Mouse (Mus musculus): ENCODE results near the gene Olfr1512. TPM values are rescaled to one million over a fixed set of nuclear protein-coding genes. Genes with fewer than 3 reads are reported as not detected.
"Not testable (repeated sequence)": the region's sequence is repeated elsewhere in the genome, so short reads cannot be mapped to it uniquely, and the experiment has no call there.

Olfr1512 gene
- not detected in 2 replicates for polyA plus RNA-seq (2012; ENCODE audit: insufficient read depth, low replicate concordance)

- Histone ChIP-seq H3K4me1 (no peaks in the 10 kb centered on the region), H3K27me3 (replicated peaks) (no peaks in the 10 kb centered on the region), H3K4me3 (replicated peaks) (no peak within 1 kb of the TSS), H3K9me3 (no peaks in the 10 kb centered on the region), H3K36me3 (replicated peaks; ENCODE audit: low read length) (no peaks in the 10 kb centered on the region)
- TF ChIP-seq FLI1 (IDR thresholded peaks at IDR 0.05; ENCODE audit: low read length) (no peak), GATA1 (IDR thresholded peaks at IDR 0.05; ENCODE audit: borderline replicate concordance, low read length) (no peak)
These were observed at the start of gene Olfr1512 for GRCm38 (mm10) chr14:52379068-52379467. Olfr1512 (minus strand) TSS chr14:52379168.

GRCm38 (mm10) chr14:52427686-52428085 lies 48.7 kb upstream of the Olfr1512 start:
- Histone ChIP-seq H3K27me3 (replicated peaks) (no peaks in the 10 kb centered on the region), H3K4me1 (no peaks in the 10 kb centered on the region), H3K36me3 (replicated peaks; ENCODE audit: low read length) (no peaks in the 10 kb centered on the region), H3K4me3 (replicated peaks) (no peak overlapping the region), H3K9me3 (peaks cover 4% of the 10 kb centered on the region)
- TF ChIP-seq GATA1 (IDR thresholded peaks at IDR 0.05; ENCODE audit: borderline replicate concordance, low read length) (no peak), FLI1 (IDR thresholded peaks at IDR 0.05; ENCODE audit: low read length) (no peak)

GRCm38 (mm10) chr14:52414273-52414672 lies 35.3 kb upstream of the Olfr1512 start, which contains the start of gene Olfr1510:
Olfr1510 (minus strand) TSS chr14:52414373.
- Histone ChIP-seq H3K36me3 (replicated peaks; ENCODE audit: low read length) (no peaks in the 10 kb centered on the region), H3K27me3 (replicated peaks) (no peaks in the 10 kb centered on the region), H3K9me3 (peaks cover 6% of the 10 kb centered on the region), H3K4me1 (no peaks in the 10 kb centered on the region), H3K4me3 (replicated peaks) (no peak within 1 kb of the TSS)
- TF ChIP-seq GATA1 (IDR thresholded peaks at IDR 0.05; ENCODE audit: borderline replicate concordance, low read length) (no peak), FLI1 (IDR thresholded peaks at IDR 0.05; ENCODE audit: low read length) (no peak)

DNA sequence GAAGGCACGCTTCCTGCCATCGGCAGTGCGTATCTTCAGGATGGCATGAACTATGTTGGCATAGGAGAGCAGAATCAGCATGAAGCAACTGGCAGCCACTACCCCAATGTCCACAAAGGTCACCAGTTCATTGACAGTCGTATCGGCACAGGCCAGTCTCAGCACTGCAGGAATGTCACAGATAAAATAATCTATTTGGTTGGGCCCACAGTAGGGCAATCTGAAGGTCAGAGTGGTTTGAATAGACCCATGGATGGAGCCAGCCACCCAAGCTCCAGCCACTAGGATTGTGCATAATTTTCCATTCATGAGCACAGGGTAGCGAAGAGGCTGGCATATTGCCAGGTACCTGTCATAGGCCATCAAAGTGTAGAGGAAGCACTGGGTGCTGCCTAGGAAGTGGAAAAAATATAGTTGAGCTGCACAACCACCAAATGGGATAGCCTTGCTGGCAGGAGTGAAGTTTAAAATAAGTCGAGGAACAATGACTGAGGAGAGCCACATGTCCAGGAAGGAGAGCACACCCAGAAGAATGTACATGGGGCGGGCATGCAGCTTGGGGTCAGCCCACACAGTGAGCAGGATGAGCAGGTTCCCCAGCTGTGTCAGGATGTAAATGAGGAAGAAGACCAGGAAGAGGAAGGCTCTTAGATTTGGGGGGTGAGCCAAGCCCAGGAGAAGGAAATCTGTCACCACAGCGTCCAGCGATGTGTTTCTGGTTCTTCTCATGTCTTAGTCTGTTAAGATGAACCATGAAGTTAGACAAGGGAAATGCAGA lies 31.4 kb upstream of the Olfr1512 start:
- H3K4me1 ChIP-seq; H3K36me3 ChIP-seq (replicated peaks; ENCODE audit: low read length); H3K27me3 ChIP-seq (replicated peaks); H3K4me3 ChIP-seq (replicated peaks): not testable (repeated sequence)
- peaks cover 11% of the 10 kb centered on the region for H3K9me3 ChIP-seq

DNA sequence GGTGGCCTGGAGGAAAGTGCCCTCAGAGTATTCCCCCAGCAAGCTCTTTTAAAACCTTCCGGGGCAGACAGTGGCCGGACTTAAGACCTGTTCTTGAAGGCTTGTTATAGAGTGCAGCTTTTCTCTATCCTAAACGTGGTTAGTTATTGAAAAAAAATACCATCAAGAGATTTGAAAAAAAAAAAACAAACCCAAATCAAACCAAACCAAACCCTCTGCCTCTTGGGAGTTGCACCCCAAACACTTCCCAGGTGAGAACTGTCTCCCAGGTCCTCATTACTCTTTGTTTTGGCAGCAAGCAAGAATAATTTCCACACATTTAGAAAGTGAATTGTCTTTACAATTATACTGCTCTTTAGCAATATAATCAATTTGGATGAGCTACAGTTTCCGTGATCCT lies 18.3 kb upstream of the Olfr1512 start, which contains the start of gene Olfr1511:
Olfr1511 (minus strand) TSS at position 101 of the 400 bp plus-strand sequence.
- Histone ChIP-seq H3K27me3 (replicated peaks) (no peaks in the 10 kb centered on the region), H3K36me3 (replicated peaks; ENCODE audit: low read length) (no peaks in the 10 kb centered on the region), H3K4me3 (replicated peaks) (no peak within 1 kb of the TSS), H3K9me3 (no peaks in the 10 kb centered on the region), H3K4me1 (no peaks in the 10 kb centered on the region)
- no peak for TF ChIP-seq FLI1 (IDR thresholded peaks at IDR 0.05; ENCODE audit: low read length)
- TF ChIP-seq GATA1 (IDR thresholded peaks at IDR 0.05; ENCODE audit: borderline replicate concordance, low read length) = no peak

DNA sequence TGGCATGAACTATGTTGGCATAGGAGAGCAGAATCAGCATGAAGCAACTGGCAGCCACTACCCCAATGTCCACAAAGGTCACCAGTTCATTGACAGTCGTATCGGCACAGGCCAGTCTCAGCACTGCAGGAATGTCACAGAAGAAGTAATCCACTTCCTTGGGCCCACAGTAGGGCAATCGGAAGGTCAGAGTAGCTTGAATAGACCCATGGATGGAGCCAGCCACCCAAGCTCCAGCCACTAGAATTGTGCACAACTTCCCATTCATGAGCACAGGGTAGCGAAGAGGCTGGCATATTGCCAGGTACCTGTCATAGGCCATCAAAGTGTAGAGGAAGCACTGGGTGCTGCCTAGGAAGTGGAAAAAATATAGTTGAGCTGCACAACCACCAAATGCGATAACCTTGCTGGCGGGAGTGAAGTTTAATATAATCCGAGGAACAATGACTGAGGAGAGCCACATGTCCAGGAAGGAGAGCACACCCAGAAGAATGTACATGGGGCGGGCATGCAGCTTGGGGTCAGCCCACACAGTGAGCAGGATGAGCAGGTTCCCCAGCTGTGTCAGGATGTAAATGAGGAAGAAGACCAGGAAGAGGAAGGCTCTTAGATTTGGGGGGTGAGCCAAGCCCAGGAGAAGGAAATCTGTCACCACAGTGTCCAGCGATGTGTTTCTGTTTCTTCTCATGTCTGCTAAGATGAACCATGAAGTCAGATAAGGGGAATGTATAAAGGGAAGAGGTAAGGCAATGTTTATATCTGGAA lies 11.3 kb upstream of the Olfr1512 start:
- H3K4me3 ChIP-seq (replicated peaks); H3K27me3 ChIP-seq (replicated peaks); H3K9me3 ChIP-seq; H3K36me3 ChIP-seq (replicated peaks; ENCODE audit: low read length); H3K4me1 ChIP-seq: not testable (repeated sequence)

DNA sequence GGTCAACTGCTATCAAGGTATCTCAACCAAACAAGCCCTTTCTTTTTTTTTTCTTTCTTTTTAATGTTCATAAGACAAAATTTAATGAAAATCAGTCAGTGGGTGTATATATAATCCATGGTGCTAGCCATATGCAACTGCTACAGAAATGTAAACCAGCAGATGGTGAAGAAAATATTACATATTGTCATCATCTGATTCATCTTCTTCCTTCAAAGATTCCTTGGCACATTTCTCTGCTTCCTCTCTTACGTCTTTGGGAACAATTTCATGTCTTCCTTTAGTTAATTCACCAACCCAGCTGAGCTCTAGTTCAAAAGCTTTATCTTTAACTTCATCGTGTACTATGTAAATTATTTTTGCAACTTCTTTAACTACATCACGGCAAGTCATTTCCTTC lies 10.2 kb downstream of the Olfr1512 start:
- no peaks in the 10 kb centered on the region for H3K36me3 ChIP-seq (replicated peaks; ENCODE audit: low read length)
- H3K27me3 ChIP-seq (replicated peaks) = no peaks in the 10 kb centered on the region
- H3K4me1 ChIP-seq = no peaks in the 10 kb centered on the region
- TF ChIP-seq GATA1 (IDR thresholded peaks at IDR 0.05; ENCODE audit: borderline replicate concordance, low read length) = no peak
- H3K4me3 ChIP-seq (replicated peaks) = no peak overlapping the region
- H3K9me3 ChIP-seq = no peaks in the 10 kb centered on the region

DNA sequence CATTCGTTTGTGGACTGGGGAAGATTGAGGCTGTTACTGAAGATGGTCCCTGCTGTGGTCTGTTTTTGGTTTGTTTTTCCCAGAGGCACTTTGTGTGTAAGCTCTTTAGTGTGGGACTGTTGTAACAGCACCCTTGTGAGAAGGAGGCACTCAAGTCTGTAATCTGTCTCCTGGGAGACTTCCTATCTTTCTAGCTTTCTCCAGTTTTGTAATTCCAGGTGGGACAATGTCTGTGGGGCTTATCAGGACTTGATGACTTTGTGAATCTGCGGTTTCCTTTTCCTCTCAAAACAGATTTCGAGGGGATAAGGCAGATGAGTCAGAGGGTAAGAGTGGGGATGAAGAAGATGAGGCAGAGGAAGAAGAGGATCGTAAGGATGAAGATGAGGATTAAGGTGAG lies 22.7 kb downstream of the Olfr1512 start, which contains the start of gene Olfr1513:
Olfr1513 (minus strand) TSS at position 101 of the 400 bp plus-strand sequence.
- H3K36me3 ChIP-seq (replicated peaks; ENCODE audit: low read length) = no peaks in the 10 kb centered on the region
- no peaks in the 10 kb centered on the region for H3K4me1 ChIP-seq
- no peaks in the 10 kb centered on the region for H3K27me3 ChIP-seq (replicated peaks)
- TF ChIP-seq GATA1 (IDR thresholded peaks at IDR 0.05; ENCODE audit: borderline replicate concordance, low read length) (no peak), FLI1 (IDR thresholded peaks at IDR 0.05; ENCODE audit: low read length) (no peak)
- no peaks in the 10 kb centered on the region for H3K9me3 ChIP-seq
- no peak within 1 kb of the TSS for H3K4me3 ChIP-seq (replicated peaks)

DNA sequence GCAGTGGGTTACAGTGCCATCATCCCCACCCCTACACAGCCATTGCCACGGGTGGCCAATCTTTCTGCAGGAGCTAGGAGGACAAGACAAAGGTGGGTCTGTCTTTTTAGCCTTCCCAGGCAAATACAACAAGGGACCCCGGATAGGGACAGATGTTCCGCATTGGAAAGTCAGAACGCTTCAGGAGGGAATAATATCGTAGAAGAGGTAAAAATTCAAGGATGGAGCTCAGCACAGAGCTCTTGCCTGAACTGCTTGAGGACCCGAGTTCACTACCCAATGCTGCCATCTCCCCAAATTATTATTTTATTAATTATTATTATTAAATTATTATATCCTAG lies 39.5 kb downstream of the Olfr1512 start:
- no peak for TF ChIP-seq GATA1 (IDR thresholded peaks at IDR 0.05; ENCODE audit: borderline replicate concordance, low read length)
- TF ChIP-seq FLI1 (IDR thresholded peaks at IDR 0.05; ENCODE audit: low read length) = no peak
- Histone ChIP-seq H3K27me3 (replicated peaks) (peaks cover 9% of the 10 kb centered on the region), H3K4me3 (replicated peaks) (no peak overlapping the region), H3K9me3 (peaks cover 6% of the 10 kb centered on the region), H3K36me3 (replicated peaks; ENCODE audit: low read length) (no peaks in the 10 kb centered on the region), H3K4me1 (peaks cover 21% of the 10 kb centered on the region)

DNA sequence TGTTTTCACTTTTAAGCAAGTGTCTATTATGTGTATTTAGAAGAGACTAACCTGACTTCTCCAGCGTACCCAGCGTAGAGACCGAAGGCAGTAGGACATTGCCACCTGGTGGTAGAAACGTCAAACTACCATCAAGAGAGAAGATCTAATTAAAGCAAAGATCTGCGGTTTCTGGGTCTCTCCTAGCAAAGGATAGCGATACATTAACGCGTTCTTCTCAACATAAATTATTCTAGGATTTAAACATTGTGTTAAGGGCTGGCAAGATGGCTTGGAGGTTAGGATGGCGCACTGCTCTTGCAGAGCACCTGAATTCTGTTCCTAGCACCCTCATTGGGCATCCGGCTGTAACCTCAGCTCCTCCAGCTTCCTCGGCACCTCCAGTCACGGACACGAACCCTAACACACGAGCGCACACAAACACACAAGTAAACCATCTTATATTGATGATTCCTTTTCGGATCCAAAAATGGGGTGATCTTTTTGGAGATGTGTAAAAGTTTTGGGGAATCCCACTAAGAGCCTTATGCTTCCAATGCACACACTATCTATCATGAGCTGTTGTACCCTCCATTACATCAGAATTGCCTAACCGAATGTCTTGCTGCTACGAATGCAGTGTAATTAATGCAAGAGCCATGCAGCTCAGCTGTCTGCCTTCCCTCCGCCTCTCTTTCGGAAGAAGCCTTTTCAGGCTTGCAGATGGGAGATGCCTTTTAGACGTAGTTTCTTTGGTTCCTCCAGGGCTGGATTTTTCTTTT lies 40.0 kb downstream of the Olfr1512 start:
- Histone ChIP-seq H3K9me3 (0 out of 2 replicates have a peak, but pooled peaks cover under 1% of the 10 kb centered on the region), H3K4me3 (replicated peaks) (peak overlapping the region; percentile 79), H3K27me3 (replicated peaks) (peaks cover 12% of the 10 kb centered on the region), H3K36me3 (replicated peaks; ENCODE audit: low read length) (no peaks in the 10 kb centered on the region), H3K4me1 (peaks cover 21% of the 10 kb centered on the region)
- TF ChIP-seq FLI1 (IDR thresholded peaks at IDR 0.05; ENCODE audit: low read length) (no peak), GATA1 (IDR thresholded peaks at IDR 0.05; ENCODE audit: borderline replicate concordance, low read length) (no peak)
